Mouse (Mus musculus): ENCODE data around the gene Zfp30. TPM values are rescaled to one million over a fixed set of nuclear protein-coding genes. Genes with fewer than 3 reads are reported as not detected.

The Zfp30 gene
- polyA plus RNA-seq, 1 experiment from 2014 or later: 2.6 TPM

DNA sequence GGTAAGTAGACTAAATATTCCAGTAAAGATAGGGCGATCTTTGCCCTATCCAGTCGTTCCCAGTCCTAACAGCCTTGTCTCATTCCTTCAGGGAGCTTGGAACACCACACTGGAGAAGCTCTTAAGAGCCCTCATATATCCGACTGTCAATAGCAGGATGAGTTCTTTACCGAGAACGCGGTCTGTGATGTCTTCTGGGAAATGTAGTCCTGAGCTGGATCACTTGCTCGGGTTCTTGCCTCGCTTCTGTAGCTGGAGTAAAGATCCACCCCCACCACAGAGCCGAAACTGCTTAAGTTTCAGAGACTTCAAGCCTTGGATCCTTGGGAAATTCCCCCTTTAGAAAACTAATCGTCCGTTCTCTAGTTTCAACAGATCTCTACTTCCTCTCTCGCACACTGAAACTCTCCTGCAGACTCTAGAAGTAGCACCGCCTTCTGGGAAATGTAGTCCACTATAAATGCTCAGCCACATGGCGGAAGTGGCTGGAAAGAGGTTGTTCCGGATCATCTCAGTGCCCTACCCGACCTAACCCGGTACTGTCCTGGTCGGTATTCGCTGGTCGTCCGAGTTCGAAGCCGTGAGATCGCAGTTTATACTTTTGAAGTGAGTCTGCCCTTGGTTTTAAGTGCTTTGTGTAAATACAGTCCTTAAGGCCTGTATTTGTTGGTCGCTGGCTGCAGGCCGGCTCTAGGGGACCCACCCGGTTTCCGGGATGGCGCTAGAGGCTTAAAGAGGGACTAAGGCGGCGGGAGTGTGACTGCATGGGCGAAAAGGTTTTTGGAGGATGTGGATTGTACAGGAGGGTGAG, 15.5 kb upstream of the Zfp30 start, which contains the start of gene Zfp84:
Zfp84 (plus strand) TSS at position 463 of the 811 bp plus-strand sequence.
- Histone ChIP-seq H3K4me1 (replicated peaks; ENCODE audit: control insufficient read depth, insufficient read depth) (0 out of 2 replicates have a peak, but pooled peaks cover 3% of the 10 kb centered on the region), H3K27me3 (ENCODE audit: control insufficient read depth, insufficient read depth, low read length) (no peaks in the 10 kb centered on the region), H3K27ac (replicated peaks) (peak within 1 kb of the TSS; percentile 91), H3K9me3 (ENCODE audit: control insufficient read depth, low read length) (no peaks in the 10 kb centered on the region), H3K36me3 (ENCODE audit: control insufficient read depth, insufficient read depth, low read length) (no peaks in the 10 kb centered on the region), H3K9ac (ENCODE audit: low read length) (peak within 1 kb of the TSS; percentile 73), H3K4me2 (replicated peaks; ENCODE audit: low read depth) (peak within 1 kb of the TSS; percentile 71), H3K4me3 (ENCODE audit: low read depth, low read length) (peak within 1 kb of the TSS; percentile 81)
- TF ChIP-seq EP300 (optimal IDR thresholded peaks at IDR 0.05) (no peak), CTCF (IDR thresholded peaks at IDR 0.05; ENCODE audit: low read depth) (peak; percentile 22)
- ATAC-seq (ENCODE audit: low FRiP score, low TSS enrichment) (peak; percentile 97), DNase-seq (ENCODE audit: low spot score) (peak; percentile 83)
- WGBS: under 1% methylated on average over 32 of the region's 32 CpGs

DNA sequence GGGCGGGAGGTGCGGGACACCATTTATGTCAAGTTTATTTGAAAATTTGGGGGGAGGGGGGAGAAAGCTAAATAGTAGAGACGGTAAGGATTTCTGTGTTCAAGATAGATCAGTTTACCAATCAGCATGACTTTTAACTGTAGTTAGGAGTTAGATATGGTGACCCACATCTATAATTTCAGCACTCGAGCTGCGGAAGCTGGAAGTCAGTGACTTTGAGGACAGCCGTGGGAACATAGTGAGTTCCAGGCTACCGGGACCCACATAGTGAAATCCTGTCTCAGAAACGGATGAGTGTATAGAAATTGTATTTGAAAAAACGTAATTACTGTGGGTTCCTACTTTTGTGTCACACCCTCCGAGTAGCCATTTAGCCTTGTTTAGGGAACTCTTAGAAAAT, 14.8 kb upstream of the Zfp30 start:
- Histone ChIP-seq H3K27ac (replicated peaks) (peak overlapping the region; percentile 91), H3K4me1 (replicated peaks; ENCODE audit: control insufficient read depth, insufficient read depth) (0 out of 2 replicates have a peak, but pooled peaks cover 3% of the 10 kb centered on the region), H3K9ac (ENCODE audit: low read length) (peak overlapping the region; percentile 73), H3K36me3 (ENCODE audit: control insufficient read depth, insufficient read depth, low read length) (no peaks in the 10 kb centered on the region), H3K27me3 (ENCODE audit: control insufficient read depth, insufficient read depth, low read length) (no peaks in the 10 kb centered on the region), H3K4me2 (replicated peaks; ENCODE audit: low read depth) (peak overlapping the region; percentile 71), H3K9me3 (ENCODE audit: control insufficient read depth, low read length) (no peaks in the 10 kb centered on the region), H3K4me3 (ENCODE audit: low read depth, low read length) (peak overlapping the region; percentile 81)
- 4% methylated on average over 10 of the region's 10 CpGs for WGBS
- peak; percentile 13 for DNase-seq (ENCODE audit: low spot score)
- no peak for TF ChIP-seq EP300 (optimal IDR thresholded peaks at IDR 0.05)
- TF ChIP-seq CTCF (IDR thresholded peaks at IDR 0.05; ENCODE audit: low read depth): no peak
- ATAC-seq (ENCODE audit: low FRiP score, low TSS enrichment): no peak

DNA sequence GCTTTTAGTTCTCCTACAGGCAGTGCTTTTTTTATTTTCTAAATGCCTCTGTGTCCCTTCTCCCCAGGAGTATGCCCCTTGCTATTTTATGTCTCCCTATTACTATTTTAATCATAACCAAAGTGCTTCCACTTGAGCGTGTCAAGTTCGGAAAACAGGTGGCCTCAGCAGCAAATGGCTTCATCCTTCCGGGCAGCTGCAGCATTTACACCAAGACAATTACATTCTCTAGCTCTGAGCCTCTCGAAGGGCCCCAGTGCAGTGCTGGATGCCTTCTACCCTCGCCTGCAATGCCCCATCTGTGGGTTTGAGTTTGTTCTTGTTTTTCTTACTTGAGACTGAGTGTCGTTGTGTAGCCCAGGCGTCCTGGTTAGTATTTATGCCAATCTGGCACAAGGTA, 10.3 kb upstream of the Zfp30 start:
- H3K9me3 ChIP-seq (ENCODE audit: control insufficient read depth, low read length): no peaks in the 10 kb centered on the region
- H3K27me3 ChIP-seq (ENCODE audit: control insufficient read depth, insufficient read depth, low read length): no peaks in the 10 kb centered on the region
- no peak overlapping the region for H3K4me2 ChIP-seq (replicated peaks; ENCODE audit: low read depth)
- H3K4me1 ChIP-seq (replicated peaks; ENCODE audit: control insufficient read depth, insufficient read depth): no peaks in the 10 kb centered on the region
- no peak overlapping the region for H3K27ac ChIP-seq (replicated peaks)
- no peak for TF ChIP-seq EP300 (optimal IDR thresholded peaks at IDR 0.05)
- ATAC-seq (ENCODE audit: low FRiP score, low TSS enrichment) (no peak), DNase-seq (ENCODE audit: low spot score) (peak; percentile 8)
- WGBS: 93% methylated on average over 7 of the region's 7 CpGs
- H3K9ac ChIP-seq (ENCODE audit: low read length): no peak overlapping the region
- H3K4me3 ChIP-seq (ENCODE audit: low read depth, low read length): no peak overlapping the region
- H3K36me3 ChIP-seq (ENCODE audit: control insufficient read depth, insufficient read depth, low read length): peaks cover 33% of the 10 kb centered on the region

DNA sequence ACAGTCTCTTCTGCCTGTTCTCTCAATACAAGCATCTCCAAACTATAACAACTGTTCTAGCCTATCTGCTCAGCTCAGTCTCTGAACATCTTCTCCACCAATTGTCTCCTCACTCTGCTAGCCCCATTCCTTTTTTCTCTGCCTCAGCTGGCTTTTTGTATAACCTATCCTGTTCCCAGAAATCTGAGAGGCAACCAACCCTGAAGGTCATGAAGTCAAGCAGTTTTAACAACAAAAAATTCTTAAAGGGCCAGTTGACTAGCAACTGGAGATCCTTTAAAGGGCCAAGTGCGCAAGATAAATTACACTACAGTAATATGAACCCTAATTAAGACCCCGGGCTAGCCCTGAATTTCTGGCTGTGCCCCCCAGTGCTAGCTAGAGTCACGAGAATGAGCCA, 9.4 kb upstream of the Zfp30 start:
- Histone ChIP-seq H3K4me3 (ENCODE audit: low read depth, low read length) (no peak overlapping the region), H3K27ac (replicated peaks) (no peak overlapping the region), H3K9ac (ENCODE audit: low read length) (no peak overlapping the region), H3K27me3 (ENCODE audit: control insufficient read depth, insufficient read depth, low read length) (no peaks in the 10 kb centered on the region), H3K4me2 (replicated peaks; ENCODE audit: low read depth) (no peak overlapping the region), H3K36me3 (ENCODE audit: control insufficient read depth, insufficient read depth, low read length) (peaks cover 33% of the 10 kb centered on the region), H3K9me3 (ENCODE audit: control insufficient read depth, low read length) (no peaks in the 10 kb centered on the region), H3K4me1 (replicated peaks; ENCODE audit: control insufficient read depth, insufficient read depth) (no peaks in the 10 kb centered on the region)
- WGBS: 96% methylated on average over 3 of the region's 3 CpGs
- DNase-seq (ENCODE audit: low spot score): no peak
- no peak for ATAC-seq (ENCODE audit: low FRiP score, low TSS enrichment)
- TF ChIP-seq EP300 (optimal IDR thresholded peaks at IDR 0.05): no peak
- TF ChIP-seq CTCF (IDR thresholded peaks at IDR 0.05; ENCODE audit: low read depth): no peak

DNA sequence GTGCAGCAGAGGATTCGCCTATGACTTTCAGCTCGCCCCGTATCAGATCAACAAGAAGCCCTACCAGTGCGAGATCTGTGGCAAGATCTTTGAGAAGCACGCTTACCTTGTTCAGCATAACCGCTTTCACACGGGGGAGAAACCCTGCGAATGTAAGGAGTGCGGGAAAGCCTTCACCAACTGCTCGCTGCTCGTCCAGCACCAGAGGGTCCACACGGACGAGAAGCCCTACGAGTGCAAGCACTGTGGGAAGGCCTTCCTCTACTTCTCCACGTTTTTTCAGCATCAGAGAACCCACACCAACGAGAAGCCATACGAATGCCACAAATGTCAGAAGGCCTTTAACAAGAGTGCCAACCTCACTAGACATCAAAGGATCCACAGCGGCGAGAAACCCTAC, 7.2 kb upstream of the Zfp30 start:
- Histone ChIP-seq H3K27me3 (ENCODE audit: control insufficient read depth, insufficient read depth, low read length) (no peaks in the 10 kb centered on the region), H3K27ac (replicated peaks) (no peak overlapping the region), H3K4me3 (ENCODE audit: low read depth, low read length) (no peak overlapping the region), H3K9me3 (ENCODE audit: control insufficient read depth, low read length) (no peaks in the 10 kb centered on the region), H3K4me1 (replicated peaks; ENCODE audit: control insufficient read depth, insufficient read depth) (no peaks in the 10 kb centered on the region), H3K9ac (ENCODE audit: low read length) (no peak overlapping the region), H3K36me3 (ENCODE audit: control insufficient read depth, insufficient read depth, low read length) (peaks cover 33% of the 10 kb centered on the region), H3K4me2 (replicated peaks; ENCODE audit: low read depth) (no peak overlapping the region)
- DNase-seq (ENCODE audit: low spot score) (peak; percentile 0), ATAC-seq (ENCODE audit: low FRiP score, low TSS enrichment) (no peak)
- 97% methylated on average over 19 of the region's 19 CpGs for WGBS
- TF ChIP-seq CTCF (IDR thresholded peaks at IDR 0.05; ENCODE audit: low read depth) (no peak), EP300 (optimal IDR thresholded peaks at IDR 0.05) (no peak)

DNA sequence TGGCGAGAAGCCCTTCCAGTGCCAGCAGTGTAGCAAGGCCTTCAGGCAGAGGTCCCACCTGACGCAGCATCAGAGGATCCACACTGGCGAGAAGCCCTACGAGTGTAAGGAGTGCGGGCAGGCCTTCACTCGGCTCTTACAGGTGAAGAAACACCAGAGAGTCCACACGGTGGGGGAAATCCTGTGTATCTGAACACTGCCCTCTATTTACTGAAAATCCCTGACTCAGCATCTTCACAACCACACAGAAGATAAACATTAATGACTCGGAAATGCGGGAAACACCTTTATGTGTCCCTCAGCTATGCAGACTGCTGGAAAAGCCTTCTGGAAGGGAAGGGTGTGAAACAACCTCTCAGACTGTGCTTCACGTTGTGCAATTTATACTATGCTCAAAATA, 6.4 kb upstream of the Zfp30 start:
- no peaks in the 10 kb centered on the region for H3K4me1 ChIP-seq (replicated peaks; ENCODE audit: control insufficient read depth, insufficient read depth)
- peaks cover 33% of the 10 kb centered on the region for H3K36me3 ChIP-seq (ENCODE audit: control insufficient read depth, insufficient read depth, low read length)
- H3K4me2 ChIP-seq (replicated peaks; ENCODE audit: low read depth): no peak overlapping the region
- H3K27ac ChIP-seq (replicated peaks): no peak overlapping the region
- ATAC-seq (ENCODE audit: low FRiP score, low TSS enrichment): no peak
- no peak for DNase-seq (ENCODE audit: low spot score)
- TF ChIP-seq EP300 (optimal IDR thresholded peaks at IDR 0.05): no peak
- H3K27me3 ChIP-seq (ENCODE audit: control insufficient read depth, insufficient read depth, low read length): no peaks in the 10 kb centered on the region
- 94% methylated on average over 10 of the region's 10 CpGs for WGBS
- no peak overlapping the region for H3K9ac ChIP-seq (ENCODE audit: low read length)
- no peak overlapping the region for H3K4me3 ChIP-seq (ENCODE audit: low read depth, low read length)
- H3K9me3 ChIP-seq (ENCODE audit: control insufficient read depth, low read length): no peaks in the 10 kb centered on the region

All from stomach, postnatal 0 days (tissue).